Mouse (Mus musculus) kidney, adult 2 months (tissue): Measurements from ENCODE around the gene Mat2a.

Experiments used
- CTCF ChIP-seq: fragments of 200-500 bp; conservative IDR thresholded peaks from 2 replicates; pipeline ENCODE4 v1.5.1; 2011; ENCODE audit warnings: low read depth, mild to moderate bottlenecking, control low read depth, low read length, moderate library complexity, mixed read lengths; ENCODE audit not compliant: insufficient read depth, insufficient read length
- POLR2A ChIP-seq: fragments of 200-500 bp; IDR thresholded peaks from one replicate; pipeline ENCODE4 v1.6.1; 2011; ENCODE audit warnings: low read depth, low read length, control low read depth

DNA sequence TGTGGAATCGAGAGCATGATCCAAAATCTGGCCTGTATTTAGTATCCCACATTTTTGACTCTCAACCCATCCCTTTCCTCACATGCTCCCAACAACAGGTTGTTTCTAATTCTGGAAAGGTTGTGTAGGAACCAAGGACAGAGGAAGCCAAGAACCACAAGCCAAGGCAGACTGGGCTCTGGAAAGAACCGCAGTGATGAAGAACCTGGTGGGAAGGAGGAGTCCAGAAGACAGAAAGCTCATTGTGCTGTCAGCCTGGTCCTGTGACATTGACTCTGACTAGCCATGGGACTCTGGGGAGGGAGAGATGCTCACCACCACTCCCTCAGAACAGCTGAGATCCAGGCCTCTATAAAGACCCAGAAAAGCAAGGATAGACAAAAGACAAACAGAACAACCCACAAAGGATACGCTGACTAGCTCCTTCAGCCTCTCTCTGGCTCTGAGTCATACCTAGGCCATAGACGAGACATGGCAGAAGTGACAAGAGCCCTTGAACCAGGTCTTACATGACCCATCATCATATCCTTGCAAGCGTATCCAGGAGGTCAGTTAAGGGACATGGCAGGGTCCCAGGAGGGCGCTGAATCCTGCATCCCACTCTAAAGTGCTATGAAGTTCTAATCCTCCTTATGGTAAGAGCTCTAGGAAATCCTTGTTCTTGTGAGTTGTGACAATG is 56.1 kb downstream of the Mat2a start:
- TF ChIP-seq POLR2A (no peak), CTCF (no peak)
